Mouse (Mus musculus): ENCODE data around the gene Hist1h2ae.

DNA sequence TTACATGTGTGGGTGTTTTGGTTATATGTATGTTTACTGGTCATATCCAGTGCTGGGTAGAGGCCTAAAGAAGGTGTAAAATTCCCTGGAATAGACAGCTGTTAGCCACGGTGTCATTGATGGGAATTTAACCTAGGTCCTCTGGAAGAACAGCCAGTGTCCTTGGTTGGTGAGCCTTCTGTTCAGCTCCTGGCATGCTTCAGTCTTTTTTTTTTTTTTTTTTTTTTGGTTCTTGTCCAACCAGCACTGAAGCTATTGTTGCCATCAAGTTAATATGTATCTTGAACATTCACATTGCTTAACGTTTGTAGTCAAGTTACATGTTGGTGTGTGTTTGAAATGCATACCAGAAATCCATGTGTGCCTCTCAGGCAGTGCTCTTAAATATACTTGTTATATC is 6.5 kb downstream of the Hist1h2ae start:
- no peak for TF ChIP-seq CTCF (IDR thresholded peaks at IDR 0.05; ENCODE audit: control insufficient read depth, insufficient read depth, low read length)
- TF ChIP-seq POLR2A (IDR thresholded peaks at IDR 0.05; ENCODE audit: borderline replicate concordance, control insufficient read depth, low read depth, low read length), result no peak

Data from bone marrow, adult 2 months (tissue).